Mouse (Mus musculus): ENCODE data around the gene Ngrn. TPM values are rescaled to one million over a fixed set of nuclear protein-coding genes. Genes with fewer than 3 reads are reported as not detected.

Ngrn gene
- polyA plus RNA-seq, 1 experiment from 2014 or later = 49.3 TPM

Other genes starting within 250 kb of the Ngrn start
- gene Zfp710, start 236.4 kb upstream of the Ngrn start, polyA plus RNA-seq (2015; fragmentation: Nextera tagmentation; extraction: Ambion mirVana) = 15.0 and 15.9 TPM in 2 replicates
- gene Idh2, start 145.8 kb upstream of the Ngrn start, polyA plus RNA-seq (2015; fragmentation: Nextera tagmentation; extraction: Ambion mirVana) = 619 and 631 TPM in 2 replicates
- 14.1 and 15.6 TPM in 2 replicates for gene Sema4b, start 74.4 kb upstream of the Ngrn start, polyA plus RNA-seq (2015; fragmentation: Nextera tagmentation; extraction: Ambion mirVana)
- 61.9 and 70.1 TPM in 2 replicates for gene Cib1, start 28.4 kb upstream of the Ngrn start, polyA plus RNA-seq (2015; fragmentation: Nextera tagmentation; extraction: Ambion mirVana)
- gene Gdpgp1, start 28.4 kb upstream of the Ngrn start, polyA plus RNA-seq (2015; fragmentation: Nextera tagmentation; extraction: Ambion mirVana) = 3.5 TPM in 2 replicates
- gene Ttll13, start 14.8 kb upstream of the Ngrn start, polyA plus RNA-seq (2015; fragmentation: Nextera tagmentation; extraction: Ambion mirVana) = 1.3 and 1.5 TPM in 2 replicates
- gene Vps33b, start 8.4 kb downstream of the Ngrn start, polyA plus RNA-seq (2015; fragmentation: Nextera tagmentation; extraction: Ambion mirVana) = 12.1 and 13.1 TPM in 2 replicates
- 109 and 123 TPM in 2 replicates for gene Prc1, start 33.2 kb downstream of the Ngrn start, polyA plus RNA-seq (2015; fragmentation: Nextera tagmentation; extraction: Ambion mirVana)
- gene Rccd1, start 63.2 kb downstream of the Ngrn start, polyA plus RNA-seq (2015; fragmentation: Nextera tagmentation; extraction: Ambion mirVana) = 12.3 and 12.4 TPM in 2 replicates
- gene Unc45a, start 79.8 kb downstream of the Ngrn start, polyA plus RNA-seq (2015; fragmentation: Nextera tagmentation; extraction: Ambion mirVana) = 49.7 and 50.4 TPM in 2 replicates
- gene Hddc3, start 81.9 kb downstream of the Ngrn start, polyA plus RNA-seq (2015; fragmentation: Nextera tagmentation; extraction: Ambion mirVana) = 21.5 and 23.5 TPM in 2 replicates
- gene Man2a2, start 110.2 kb downstream of the Ngrn start, polyA plus RNA-seq (2015; fragmentation: Nextera tagmentation; extraction: Ambion mirVana) = 22.0 and 24.4 TPM in 2 replicates
- 11.5 and 14.3 TPM in 2 replicates for gene Fes, start 126.7 kb downstream of the Ngrn start, polyA plus RNA-seq (2015; fragmentation: Nextera tagmentation; extraction: Ambion mirVana)
- 12.0 and 12.5 TPM in 2 replicates for gene Furin, start 144.2 kb downstream of the Ngrn start, polyA plus RNA-seq (2015; fragmentation: Nextera tagmentation; extraction: Ambion mirVana)